Mouse (Mus musculus) limb, embryonic 15.5 days (tissue): ENCODE measurements around the gene Prune2. TPM values are rescaled to one million over a fixed set of nuclear protein-coding genes. Genes with fewer than 3 reads are reported as not detected.

Experiments used
- polyA plus RNA-seq: library from polyadenylated mRNA; unstranded; fragments of >200 nt; fragmentation: Nextera tagmentation; extraction: Ambion mirVana; gene quantifications from 2 replicates; pipeline ENCODE4 v1.2.1, GENCODE M21; 2015

The Prune2 gene
- polyA plus RNA-seq, 1 experiment from 2014 or later, result 2.2 TPM

Other genes starting within 250 kb of the Prune2 start
- gene Vps13a, start 175.2 kb upstream of the Prune2 start, polyA plus RNA-seq, result 7.2 and 7.6 TPM in 2 replicates
- gene Foxb2, start 82.3 kb upstream of the Prune2 start, polyA plus RNA-seq, result not detected in 2 replicates